Mouse (Mus musculus) cerebellum, adult 11 months (tissue): ENCODE data around the gene Cct7.
"Not testable (repeated sequence)": the region's sequence is repeated elsewhere in the genome, so short reads cannot be mapped to it uniquely, and the experiment has no call there.

ENCODE experiments used
- DNase-seq: peaks from one replicate; pipeline ENCODE4 v3.0.0; 2022

Gene Cct7

GRCm38 (mm10) chr6:85450697-85451663, at the start of gene Cct7:
Gene Cct7, plus strand, starts transcription at chr6:85451514.
- peak; percentile 96 for DNase-seq

- DNase-seq: no peak
Observed at GRCm38 (mm10) chr6:85402613-85403012, 48.7 kb upstream of the Cct7 start.

DNA sequence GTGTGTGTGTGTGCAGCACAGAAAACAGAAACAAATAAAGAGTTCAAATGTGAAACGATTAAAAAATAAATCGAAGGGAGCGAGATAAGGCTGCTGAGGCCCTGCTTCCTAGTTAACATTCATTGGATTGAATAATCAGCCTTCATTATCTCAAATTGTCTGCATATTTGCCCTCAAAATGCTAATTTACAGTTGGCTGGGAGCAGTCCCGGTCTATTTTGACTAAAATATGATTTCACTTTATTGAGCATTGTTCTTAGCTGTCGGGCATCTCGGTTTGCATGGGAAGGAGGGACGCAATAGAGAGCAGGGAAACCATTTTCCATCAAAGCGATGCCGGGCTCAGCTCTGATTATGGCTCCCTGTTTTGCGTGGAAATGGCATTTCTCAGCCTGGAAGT, 48.3 kb upstream of the Cct7 start:
- DNase-seq: no peak

DNA sequence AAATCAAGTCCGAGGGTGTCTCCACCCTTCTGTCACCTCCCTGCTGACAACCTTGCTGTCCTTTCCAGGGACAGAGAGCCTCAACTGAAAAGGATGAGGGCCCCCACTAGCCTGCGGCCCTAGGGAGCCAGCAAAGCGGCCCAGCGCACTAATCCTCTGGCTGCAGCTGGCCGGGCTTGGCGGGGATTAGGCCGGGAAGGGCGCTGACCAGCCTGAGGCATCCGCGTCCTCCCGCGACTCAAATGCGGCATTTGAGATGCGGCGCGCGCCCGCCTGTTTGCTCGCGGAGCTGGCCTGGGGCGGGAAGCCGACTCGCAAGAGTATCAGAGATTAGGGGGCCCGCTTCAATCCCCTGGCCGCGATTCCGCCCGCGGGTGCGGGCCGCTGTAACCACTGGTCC, 42.3 kb upstream of the Cct7 start:
- no peak for DNase-seq

DNA sequence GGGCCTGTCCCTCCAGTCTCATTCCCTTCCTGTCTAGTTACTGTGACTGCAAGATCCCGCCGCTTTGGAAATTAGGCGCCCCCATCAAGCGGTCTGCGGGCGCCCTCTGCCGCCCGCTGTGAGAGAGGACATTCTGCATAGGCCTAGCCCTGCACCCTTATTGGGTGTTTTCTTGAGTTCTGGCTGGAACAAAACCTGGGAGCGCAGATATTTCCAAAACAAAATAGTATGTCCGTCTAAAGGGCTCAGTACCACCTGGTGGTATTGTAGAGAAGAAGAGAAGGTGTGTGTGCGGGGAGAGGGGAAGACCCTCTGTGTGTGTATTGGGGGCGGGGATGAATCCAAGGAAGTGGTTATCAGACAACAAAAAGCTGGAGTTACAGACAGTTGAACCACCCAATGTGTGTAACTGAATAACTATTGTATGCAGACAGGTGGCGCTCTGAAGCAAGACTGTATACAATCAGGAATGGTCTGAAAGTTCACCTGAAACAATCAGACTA, 40.5 kb upstream of the Cct7 start:
- DNase-seq: no peak

DNA sequence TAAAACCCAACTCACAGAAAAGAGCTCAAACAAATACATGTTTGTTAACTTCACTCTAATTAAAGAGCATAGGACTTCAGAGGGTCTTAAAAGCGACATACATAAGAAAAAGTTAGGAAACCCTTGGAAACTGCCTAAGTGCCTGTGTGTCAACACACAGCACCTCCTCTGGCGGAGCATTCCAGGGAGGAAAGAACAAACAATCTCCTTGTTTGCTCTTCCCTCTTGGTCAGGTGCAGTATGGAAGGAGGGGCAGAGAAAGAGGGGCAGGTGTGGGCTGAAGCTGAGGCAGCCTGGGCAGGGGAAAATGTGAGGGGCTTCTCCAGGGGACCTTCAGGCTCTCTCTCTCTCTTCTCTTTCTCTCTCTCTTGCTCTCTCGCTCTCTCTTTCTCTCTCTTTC, 35.5 kb upstream of the Cct7 start:
- no peak for DNase-seq

GRCm38 (mm10) chr6:85419150-85419549, 32.2 kb upstream of the Cct7 start:
- no peak for DNase-seq

GRCm38 (mm10) chr6:85423836-85424379, 27.4 kb upstream of the Cct7 start, which contains the start of gene Noto:
Gene Noto, plus strand, starts transcription at chr6:85423886.
- no peak for DNase-seq

GRCm38 (mm10) chr6:85431274-85431841, 20.0 kb upstream of the Cct7 start:
- DNase-seq: no peak

GRCm38 (mm10) chr6:85431842-85432431, 19.4 kb upstream of the Cct7 start, which contains the start of gene Smyd5:
Gene Smyd5, plus strand, starts transcription at chr6:85431989.
- peak; percentile 73 for DNase-seq

DNA sequence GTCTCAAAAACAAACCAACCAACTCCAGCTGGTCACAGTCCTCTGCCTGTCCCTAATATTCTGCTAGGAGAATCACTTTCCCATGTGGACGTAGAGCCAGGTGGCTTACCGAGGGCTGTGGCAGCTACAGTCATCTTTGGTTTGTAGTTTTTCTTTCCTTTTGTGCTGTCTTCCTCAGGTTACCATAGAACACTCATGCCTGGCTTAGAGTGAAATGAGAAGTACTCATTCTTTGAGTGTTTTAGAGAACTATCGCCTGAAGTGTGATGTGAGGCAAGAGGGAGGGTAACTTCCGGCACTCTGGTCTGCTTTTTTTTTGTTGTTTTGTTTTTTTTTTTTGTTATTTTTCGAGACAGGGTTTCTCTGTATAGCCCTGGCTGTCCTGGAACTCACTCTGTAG, 17.4 kb upstream of the Cct7 start:
- no peak for DNase-seq

DNA sequence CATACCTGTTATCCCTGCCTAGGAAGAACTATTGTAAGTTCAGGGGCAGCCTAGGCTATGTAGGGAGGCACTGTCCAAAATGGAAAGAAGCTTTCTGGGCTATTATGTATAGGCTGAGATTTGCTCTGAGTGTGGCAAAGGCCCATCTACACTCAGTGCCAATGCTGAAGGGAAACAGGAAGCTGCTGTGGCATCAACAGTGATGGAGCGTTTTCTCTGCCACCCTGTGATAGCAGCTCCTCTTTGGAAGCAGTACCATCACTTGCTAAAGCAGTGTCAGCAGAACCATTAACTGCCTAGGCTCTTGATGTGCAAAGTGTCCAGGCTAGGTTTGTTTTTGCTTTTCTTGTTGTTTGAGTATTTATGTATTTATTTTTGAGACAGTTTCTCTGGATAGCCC, 15.1 kb upstream of the Cct7 start:
- DNase-seq: no peak

GRCm38 (mm10) chr6:85436631-85437030, 14.7 kb upstream of the Cct7 start:
- DNase-seq: no peak

DNA sequence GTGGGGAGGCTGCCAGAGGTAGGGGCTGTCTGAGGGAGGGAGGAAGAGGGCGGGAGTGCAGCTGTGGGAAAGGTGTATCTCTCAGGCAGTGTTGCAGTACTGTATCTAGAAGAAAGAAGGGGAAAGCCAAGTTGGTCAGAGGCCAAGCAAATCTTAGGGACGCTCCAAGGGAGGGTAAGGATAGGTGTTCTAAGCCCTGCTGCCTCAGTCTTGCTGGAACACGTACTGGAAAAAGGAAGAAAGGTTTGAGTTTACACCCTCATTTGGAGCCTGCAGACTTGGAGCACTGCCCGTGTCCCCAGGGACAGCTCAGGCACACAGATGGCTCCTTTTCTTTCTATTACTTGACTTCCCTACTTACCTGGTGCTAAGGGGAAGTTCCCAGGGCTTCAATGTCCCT, 10.2 kb upstream of the Cct7 start:
- no peak for DNase-seq

- DNase-seq: no peak
Observed at GRCm38 (mm10) chr6:85443488-85444233, 7.7 kb upstream of the Cct7 start.

- no peak for DNase-seq
Observed at GRCm38 (mm10) chr6:85444266-85444965, 6.9 kb upstream of the Cct7 start.

GRCm38 (mm10) chr6:85445286-85445685, 6.0 kb upstream of the Cct7 start:
- DNase-seq: no peak

- no peak for DNase-seq
Observed at GRCm38 (mm10) chr6:85447351-85447750, 4.0 kb upstream of the Cct7 start.

DNA sequence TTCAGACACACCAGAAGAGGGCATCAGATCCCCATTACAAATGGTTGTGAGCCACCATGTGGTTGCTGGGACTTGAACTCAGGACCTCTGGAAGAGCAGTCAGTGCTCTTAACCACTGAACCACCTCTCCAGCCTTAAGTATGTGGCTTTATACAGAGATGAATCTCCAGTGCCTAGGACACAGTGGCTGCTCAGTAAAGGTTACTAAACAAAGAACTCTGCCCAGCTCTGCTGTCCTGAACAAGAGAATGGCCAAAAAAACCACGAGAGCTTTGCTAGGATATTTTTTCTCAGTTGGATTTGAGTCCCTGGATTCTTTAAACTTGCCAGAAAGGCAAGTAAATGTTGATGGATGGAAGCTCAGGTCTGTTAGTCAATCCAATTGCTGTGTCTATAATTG, 1.2 kb upstream of the Cct7 start:
- not testable (repeated sequence) for DNase-seq

GRCm38 (mm10) chr6:85451664-85452410, 523 bp downstream of the Cct7 start, which contains the start of gene Pradc1:
Gene Pradc1, minus strand, starts transcription at chr6:85451970.
- peak; percentile 96 for DNase-seq

DNA sequence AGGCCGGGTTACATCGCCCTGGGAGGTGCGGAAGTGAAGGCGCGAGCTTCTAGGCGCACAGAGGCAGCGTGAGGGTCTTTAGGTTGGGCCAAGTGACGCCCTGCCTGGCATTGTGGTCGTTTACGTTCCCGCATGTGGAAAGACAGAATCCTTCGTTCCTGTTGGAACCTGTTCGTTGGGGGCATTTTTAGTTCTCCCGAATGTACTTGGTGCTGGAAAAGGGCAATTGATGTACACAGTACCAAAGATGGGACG, 1.0 kb downstream of the Cct7 start:
- no peak for DNase-seq
